Mouse (Mus musculus) frontal cortex, adult (tissue): ENCODE results near the gene Lypd8.
"Not testable (repeated sequence)": the region's sequence is repeated elsewhere in the genome, so short reads cannot be mapped to it uniquely, and the experiment has no call there.

Source experiments
- ATAC-seq: cut with Nextera tagmentation; 2 replicates; pipeline ENCODE4 v1.9.2; 2017; ENCODE audit warnings: mild to moderate bottlenecking, moderate library complexity, mixed read lengths; ENCODE audit not compliant: low TSS enrichment

The Lypd8 gene

GRCm38 (mm10) chr11:58378763-58379278, at the start of gene Lypd8:
Gene Lypd8 (plus strand): TSS chr11:58379043.
- no peak for ATAC-seq

DNA sequence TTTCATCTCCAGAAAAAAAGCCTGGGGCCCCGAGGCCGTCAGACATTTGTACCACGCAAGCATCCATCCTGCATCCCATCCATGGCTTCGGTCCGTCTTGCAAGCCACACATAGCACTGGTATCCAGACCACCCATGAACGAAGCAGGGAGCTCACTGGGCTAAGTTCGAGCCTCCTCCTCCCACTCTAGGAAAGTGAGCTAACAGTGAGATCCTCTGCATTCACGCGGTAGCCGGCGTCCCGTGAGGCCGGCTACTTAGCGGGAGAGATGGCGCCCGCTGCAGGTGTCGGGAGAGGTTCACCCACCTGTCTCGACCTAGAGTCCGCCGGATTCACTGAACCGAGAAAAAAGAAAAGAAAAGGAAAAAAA, 49.0 kb upstream of the Lypd8 start:
- peak; percentile 45 for ATAC-seq

DNA sequence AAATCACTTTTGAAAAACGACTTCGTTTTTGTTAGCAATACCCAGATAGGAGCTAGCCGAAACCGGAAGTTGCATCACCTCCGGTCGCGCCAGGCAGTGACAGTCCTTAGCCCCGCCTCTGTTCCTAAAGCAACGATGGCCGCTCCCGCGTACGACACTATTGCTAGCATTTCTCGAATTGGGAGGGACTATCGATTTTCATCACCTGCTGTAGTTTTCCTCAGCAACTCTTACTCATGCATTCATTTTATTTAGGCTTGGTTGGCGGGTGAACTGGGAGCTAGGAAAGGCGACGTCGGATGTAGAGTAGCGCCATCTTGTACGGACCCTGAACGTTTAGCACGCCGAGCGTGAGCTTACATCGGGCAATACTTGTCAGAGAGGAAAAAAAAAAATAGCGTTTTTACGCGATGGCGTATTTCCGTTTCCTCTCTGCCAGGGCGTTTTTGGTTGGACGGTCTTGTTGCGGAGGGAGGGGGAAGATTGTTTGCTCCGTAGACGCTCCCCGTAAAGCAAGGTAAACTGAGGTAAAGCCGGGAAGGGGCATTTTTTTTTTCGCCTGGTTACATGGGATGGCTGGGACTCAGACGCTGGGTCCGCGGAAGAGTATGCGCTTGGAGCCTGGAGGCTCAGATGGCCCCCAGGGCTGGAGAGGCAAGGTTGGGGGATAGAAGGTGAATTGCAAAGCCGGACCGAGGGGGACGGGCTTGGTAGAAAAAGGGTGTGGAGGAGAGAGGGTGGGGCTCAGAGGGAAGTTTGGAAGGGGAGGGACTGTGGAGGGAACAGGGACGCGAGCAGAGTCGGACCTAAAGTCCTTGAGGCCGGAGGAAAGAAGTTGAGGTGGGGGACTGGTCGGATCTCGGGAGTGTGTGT, 48.3 kb upstream of the Lypd8 start, which contains the start of the genes Zfp672 and Sh3bp5l:
TSS of gene Zfp672 (minus strand) at position 64 of the 873 bp plus-strand sequence.
TSS of gene Sh3bp5l (plus strand) at position 449 of the 873 bp plus-strand sequence.
- ATAC-seq, result peak; percentile 95

DNA sequence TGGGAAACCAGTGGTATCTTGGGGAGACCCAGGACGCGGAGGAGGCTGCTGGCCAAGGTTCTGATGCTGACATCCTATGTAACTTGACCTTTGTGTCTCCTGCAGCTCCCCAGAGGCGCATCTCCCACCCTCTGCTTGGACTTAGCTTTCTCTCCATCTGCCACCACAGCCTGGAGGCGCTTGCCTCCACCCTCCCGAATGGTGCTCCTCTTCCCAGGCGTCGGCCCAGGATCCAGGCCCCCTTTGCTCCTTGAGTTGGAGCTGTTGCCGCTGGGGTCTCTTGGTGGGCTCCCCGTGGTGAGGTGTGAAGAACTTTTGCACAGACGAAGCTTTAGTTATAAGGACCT, 47.7 kb upstream of the Lypd8 start:
- 0 out of 2 replicates have a peak, but pooled peaks have one; percentile 2 for ATAC-seq

GRCm38 (mm10) chr11:58331546-58331945, 47.3 kb upstream of the Lypd8 start:
- ATAC-seq, result no peak

- ATAC-seq, result no peak
Observed at GRCm38 (mm10) chr11:58334746-58335145, 44.1 kb upstream of the Lypd8 start.

DNA sequence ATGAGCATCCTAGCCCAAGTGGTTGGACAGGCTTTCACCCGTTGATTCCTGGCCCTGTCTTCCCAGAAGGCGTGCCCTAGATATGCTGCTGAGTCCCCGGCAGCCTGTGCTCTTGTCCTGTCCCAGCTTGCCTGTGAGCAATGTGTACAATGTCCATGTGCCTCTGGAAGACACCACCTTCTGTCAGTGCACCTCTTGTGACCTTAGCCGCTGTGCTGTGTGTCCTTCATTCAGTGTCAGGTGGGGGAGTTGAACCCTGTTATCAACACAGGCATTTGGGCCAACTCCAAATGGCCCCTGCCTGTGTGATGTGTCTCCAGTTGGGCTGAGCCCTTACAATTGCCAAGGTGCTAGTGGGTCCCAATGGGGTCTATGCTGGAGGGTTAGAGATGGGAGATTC, 32.1 kb upstream of the Lypd8 start:
- no peak for ATAC-seq

- ATAC-seq, result no peak
Observed at GRCm38 (mm10) chr11:58350628-58351027, 28.2 kb upstream of the Lypd8 start.

- ATAC-seq, result no peak
Observed at GRCm38 (mm10) chr11:58351179-58351578, 27.7 kb upstream of the Lypd8 start.

DNA sequence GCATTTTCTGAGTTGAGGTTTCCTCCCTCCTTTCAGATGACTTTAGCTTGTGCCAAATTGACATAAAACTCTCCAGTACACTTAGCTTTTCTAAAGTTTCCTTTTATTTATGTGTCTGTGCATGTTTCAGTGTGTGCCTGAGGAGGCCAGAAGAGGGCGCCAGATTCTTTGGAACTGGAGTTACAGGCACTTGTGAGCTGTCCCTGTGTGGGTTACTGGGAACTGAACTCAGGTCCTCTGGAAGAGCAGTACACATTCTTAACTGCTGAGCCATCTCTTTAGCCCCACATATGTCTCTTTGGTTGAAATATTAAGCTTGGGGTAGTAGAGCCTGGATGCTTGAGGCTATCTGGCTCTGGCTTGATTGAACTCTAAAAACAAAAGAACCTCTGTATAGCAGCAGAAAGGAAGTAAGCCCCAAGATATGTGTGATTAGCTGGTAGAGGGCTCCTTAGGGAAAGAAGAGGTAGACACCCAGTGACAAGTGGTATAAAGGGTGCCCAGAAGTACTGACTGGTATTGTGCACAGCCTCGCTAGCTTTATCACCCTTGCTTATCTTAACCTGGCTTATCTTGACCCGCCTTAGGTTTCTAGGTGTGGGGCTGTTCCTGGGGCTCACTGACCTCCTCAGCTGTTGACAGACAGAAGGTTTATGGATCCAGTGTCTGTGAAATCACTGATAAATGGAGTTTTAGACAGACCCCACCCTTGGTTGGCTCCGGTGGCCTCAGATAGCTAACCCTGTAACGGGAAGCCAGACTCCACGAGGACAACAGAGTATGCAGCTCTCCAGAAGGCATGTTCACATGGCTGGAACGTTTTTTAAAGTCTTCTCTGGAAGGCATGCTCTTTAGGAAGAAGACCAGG, 25.9 kb upstream of the Lypd8 start:
- no peak for ATAC-seq

DNA sequence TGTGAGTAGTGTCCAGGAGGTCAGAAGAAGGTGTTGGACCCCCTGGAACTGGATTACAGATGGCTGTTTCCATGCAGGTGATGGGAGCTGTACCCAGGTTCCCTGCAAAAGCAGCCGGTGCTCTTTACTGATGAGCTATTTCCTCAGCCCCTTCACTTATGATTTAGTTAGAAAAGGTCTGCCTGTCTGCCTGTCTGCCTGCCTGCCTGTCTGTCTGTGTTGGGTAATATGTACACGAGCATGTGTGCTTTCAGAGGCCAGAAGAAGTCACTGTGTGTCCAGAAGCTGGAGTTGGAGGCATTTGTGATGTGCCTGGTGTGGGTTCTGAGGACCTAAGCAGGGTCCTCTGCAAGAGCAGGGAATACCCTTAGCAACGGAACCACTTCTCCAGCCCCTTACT, 25.1 kb upstream of the Lypd8 start:
- ATAC-seq, result no peak

DNA sequence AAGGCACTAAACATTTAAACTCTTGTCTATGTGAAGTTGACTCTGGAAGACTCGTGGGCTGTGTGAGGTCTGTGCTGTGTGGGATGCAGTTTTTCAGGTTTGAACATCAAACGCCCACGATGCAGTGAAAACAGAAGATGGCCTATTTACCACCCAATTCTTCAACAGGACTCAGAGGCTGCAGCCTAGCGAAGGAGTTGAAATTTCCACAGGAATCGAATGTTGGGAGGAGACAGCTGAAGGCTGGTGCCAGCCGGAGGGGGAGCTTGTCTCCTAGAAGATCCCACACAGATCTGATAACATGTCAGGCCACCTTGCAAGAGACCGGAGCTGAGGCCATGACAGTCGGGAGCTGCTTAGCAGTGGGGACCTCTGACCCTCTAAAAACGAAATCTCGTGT, 24.4 kb upstream of the Lypd8 start:
- peak; percentile 89 for ATAC-seq

DNA sequence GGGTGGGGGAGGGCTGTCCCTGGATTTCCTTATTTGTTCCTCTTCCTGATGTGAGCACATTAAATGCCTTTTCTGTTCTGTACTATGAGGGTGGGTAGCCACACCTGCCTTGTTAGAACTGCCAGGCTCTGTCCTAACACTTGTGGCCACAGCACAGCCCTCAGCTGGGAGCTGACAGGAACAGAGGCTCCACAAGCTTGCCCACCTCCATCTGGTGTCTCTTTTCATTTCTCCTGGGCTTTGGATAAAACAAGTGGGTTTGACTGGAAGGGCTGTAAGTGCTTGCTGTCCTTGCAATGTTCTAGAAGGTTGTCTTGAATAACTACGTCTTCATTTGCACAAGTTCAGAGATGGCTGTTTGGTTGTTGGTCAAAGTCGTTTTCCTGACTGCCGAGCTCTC, 23.9 kb upstream of the Lypd8 start:
- ATAC-seq, result peak; percentile 86

GRCm38 (mm10) chr11:58357042-58357441, 21.8 kb upstream of the Lypd8 start:
- no peak for ATAC-seq

GRCm38 (mm10) chr11:58357844-58358534, 20.9 kb upstream of the Lypd8 start:
- no peak for ATAC-seq

DNA sequence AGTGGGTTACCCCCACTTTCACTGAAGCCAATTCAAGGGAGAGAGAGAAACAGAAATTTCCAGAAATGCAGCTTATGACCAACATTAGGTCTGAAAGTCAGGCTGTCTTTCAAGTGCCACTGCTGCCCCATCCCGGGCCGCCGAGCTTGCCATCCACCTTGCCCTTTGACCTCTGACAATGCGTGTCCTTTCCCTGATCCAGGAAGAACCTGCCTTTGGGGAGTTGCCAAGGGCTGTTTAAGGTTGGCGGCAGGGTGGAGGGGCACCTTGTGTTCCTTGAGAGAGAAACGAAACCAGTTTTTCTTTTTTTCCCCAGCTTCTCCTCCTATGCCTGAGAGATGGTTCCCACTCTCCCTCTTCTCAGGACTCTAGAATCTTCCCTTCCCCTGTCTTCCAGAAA, 16.3 kb upstream of the Lypd8 start:
- ATAC-seq, result not testable (repeated sequence)

- no peak for ATAC-seq
Observed at GRCm38 (mm10) chr11:58364454-58364853, 14.4 kb upstream of the Lypd8 start.

DNA sequence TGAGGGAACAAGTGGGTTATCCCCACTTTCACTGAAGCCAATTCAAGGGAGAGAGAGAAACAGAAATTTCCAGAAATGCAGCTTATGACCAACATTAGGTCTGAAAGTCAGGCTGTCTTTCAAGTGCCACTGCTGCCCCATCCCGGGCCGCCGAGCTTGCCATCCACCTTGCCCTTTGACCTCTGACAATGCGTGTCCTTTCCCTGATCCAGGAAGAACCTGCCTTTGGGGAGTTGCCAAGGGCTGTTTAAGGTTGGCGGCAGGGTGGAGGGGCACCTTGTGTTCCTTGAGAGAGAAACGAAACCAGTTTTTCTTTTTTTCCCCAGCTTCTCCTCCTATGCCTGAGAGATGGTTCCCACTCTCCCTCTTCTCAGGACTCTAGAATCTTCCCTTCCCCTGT, 12.7 kb upstream of the Lypd8 start:
- not testable (repeated sequence) for ATAC-seq

DNA sequence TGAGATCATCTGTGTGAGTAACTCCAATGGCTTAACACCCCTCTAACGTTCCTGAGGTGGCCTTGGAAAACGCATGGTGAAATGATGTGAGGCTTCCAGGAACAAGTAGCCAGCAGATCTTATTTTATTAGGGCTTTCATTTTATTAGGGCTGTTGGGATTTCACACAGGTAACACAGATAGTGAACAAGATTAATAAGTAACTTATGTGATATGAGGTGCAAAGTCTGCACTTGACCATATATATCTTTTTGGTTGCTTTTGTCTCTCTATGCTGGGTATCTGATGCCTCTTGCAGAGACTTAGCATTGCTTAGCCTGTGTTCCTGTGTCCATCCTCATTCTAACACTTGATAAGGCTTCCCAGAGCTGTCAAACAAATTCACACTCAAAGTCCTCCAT, 1.6 kb upstream of the Lypd8 start:
- ATAC-seq, result no peak

DNA sequence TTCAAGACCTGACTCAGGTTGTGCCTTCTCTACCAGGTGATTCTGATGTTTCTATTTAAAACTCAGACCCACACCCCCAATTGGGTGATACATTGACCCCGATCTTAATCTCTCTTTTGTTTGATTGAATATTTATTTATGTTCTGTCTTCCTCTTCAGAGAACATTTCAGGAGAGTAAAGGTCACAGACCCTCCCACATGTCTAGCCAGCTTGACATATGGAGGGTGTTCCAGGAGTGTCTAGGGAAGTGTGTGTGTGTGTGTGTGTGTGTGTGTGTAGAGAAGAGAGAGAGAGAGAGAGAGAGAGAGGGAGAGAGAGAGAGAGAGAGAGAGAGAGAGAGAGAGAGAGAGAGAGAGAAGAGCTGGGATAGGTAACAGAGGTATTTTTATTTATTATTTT, 1.2 kb upstream of the Lypd8 start:
- ATAC-seq, result no peak

DNA sequence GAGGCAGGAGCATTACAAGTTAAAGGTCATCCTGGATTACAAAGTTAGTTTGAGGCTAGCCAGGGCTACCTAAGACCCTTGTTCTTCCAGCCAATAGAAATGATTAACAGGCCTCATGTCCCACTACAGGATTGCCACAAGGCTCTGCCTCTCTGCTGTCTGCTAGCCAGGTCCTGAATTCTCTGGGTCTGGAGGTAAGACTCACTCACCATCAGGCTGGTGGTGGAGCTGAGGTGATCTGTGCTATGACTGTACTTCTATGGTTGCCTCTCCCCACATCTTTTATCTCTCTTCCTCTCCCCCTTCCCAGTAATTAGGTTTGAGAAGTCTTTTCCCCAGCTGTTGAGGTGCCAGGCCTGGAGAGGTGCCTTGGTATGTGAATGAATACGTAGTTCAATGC, 673 bp downstream of the Lypd8 start:
- ATAC-seq, result no peak

GRCm38 (mm10) chr11:58382471-58382870, 3.6 kb downstream of the Lypd8 start:
- ATAC-seq, result no peak
